Mouse (Mus musculus): ENCODE data around the gene Olfr199. TPM values are rescaled to one million over a fixed set of nuclear protein-coding genes. Genes with fewer than 3 reads are reported as not detected.

Gene Olfr199
- not detected in 2 replicates for polyA plus RNA-seq (2012; rRNA removed)

DNA sequence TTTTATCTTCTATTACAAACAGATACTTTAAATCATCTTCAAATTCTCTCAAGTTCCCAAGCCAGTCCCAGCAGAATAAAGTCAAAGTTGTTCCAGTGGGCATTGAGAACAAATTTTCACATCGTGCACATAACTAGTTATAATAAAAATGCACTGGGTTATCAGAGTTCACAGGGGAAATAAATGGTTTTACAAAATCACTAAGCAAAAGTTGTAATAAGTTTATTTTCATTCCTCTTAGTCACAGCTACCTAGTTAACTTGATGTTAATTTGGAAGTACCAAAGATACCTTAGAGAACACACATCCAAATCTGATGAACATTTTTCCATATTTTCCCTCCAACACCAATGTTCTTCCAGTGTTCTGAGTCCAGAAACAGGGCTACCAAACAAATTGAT is at the start of gene Olfr199:
Olfr199 (minus strand) TSS at position 101 of the 400 bp plus-strand sequence.

DNA sequence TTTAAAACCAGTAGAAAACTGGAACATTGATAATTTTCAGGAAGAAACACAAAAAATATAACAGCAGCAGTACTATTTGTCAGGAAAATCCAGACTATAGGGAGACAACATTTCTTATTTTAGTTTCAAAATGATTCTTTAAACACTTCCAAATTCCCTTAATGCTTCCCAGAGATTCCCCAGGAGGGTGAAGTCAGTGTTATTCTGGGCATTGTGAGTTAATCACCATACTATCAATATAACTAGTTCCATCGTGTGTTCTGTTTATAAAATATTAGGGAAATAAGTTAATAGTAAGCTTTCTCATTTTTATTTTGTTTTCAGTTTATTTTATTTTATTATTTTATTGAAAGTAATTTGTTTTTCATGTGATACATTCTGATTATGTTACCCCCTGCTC is 16.1 kb downstream of the Olfr199 start, which contains the start of gene Olfr198:
Olfr198 (minus strand) TSS at position 101 of the 400 bp plus-strand sequence.

DNA sequence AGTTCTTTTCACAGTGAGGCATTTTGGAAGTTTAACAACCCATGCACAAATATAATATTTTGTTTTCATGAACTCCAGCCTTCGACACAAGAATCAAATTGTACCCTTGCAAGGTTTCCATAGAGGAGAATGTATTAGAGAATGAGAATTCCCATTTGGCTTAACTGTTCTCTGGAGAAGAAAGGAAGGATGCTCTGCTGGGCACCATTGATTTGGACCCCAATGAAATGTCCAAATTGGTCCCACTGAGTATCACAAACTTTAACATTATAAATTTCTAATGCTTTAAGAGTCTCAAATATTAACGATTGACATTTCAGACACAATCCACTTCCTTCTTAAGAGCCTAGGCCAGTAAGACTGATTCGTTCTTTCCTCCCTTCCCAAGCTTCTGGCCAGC is 49.2 kb downstream of the Olfr199 start, which contains the start of gene Olfr196:
Olfr196 (minus strand) TSS at position 101 of the 400 bp plus-strand sequence.

Other genes starting within 250 kb of the Olfr199 start
- not detected in 2 replicates for gene Olfr183, start 224.4 kb downstream of the Olfr199 start, polyA plus RNA-seq (2012; rRNA removed)
- not detected in 2 replicates for gene Olfr186, start 189.5 kb downstream of the Olfr199 start, polyA plus RNA-seq (2012; rRNA removed)
- gene Olfr187, start 180.0 kb downstream of the Olfr199 start, polyA plus RNA-seq (2012; rRNA removed) = not detected in 2 replicates
- gene Olfr190, start 141.8 kb downstream of the Olfr199 start, polyA plus RNA-seq (2012; rRNA removed) = not detected in 2 replicates
- not detected in 2 replicates for gene Olfr191, start 129.9 kb downstream of the Olfr199 start, polyA plus RNA-seq (2012; rRNA removed)
- not detected in 2 replicates for gene Olfr193, start 107.9 kb downstream of the Olfr199 start, polyA plus RNA-seq (2012; rRNA removed)
- gene Olfr194, start 98.7 kb downstream of the Olfr199 start, polyA plus RNA-seq (2012; rRNA removed) = not detected in 2 replicates
- gene Olfr195, start 72.7 kb downstream of the Olfr199 start, polyA plus RNA-seq (2012; rRNA removed) = not detected in 2 replicates
- not detected in 2 replicates for gene Olfr196, start 49.3 kb downstream of the Olfr199 start, polyA plus RNA-seq (2012; rRNA removed)
- not detected in 2 replicates for gene Olfr198, start 16.2 kb downstream of the Olfr199 start, polyA plus RNA-seq (2012; rRNA removed)
- gene Olfr201, start 52.9 kb upstream of the Olfr199 start, polyA plus RNA-seq (2012; rRNA removed) = 0.01 TPM in 1 of 2 replicates, not detected in the other
- not detected in 2 replicates for gene Olfr202, start 67.0 kb upstream of the Olfr199 start, polyA plus RNA-seq (2012; rRNA removed)
- not detected in 2 replicates for gene Olfr203, start 79.1 kb upstream of the Olfr199 start, polyA plus RNA-seq (2012; rRNA removed)
- not detected in 2 replicates for gene Olfr204, start 98.5 kb upstream of the Olfr199 start, polyA plus RNA-seq (2012; rRNA removed)
- not detected in 2 replicates for gene Olfr205, start 111.4 kb upstream of the Olfr199 start, polyA plus RNA-seq (2012; rRNA removed)
- gene Olfr206, start 129.5 kb upstream of the Olfr199 start, polyA plus RNA-seq (2012; rRNA removed) = not detected in 2 replicates
- gene Olfr209, start 144.2 kb upstream of the Olfr199 start, polyA plus RNA-seq (2012; rRNA removed) = not detected in 2 replicates
- gene Gabrr3, start 187.6 kb upstream of the Olfr199 start, polyA plus RNA-seq (2012; rRNA removed) = 0.03 and 0.05 TPM in 2 replicates

Measured in central nervous system, embryonic 18 days (tissue).